Mouse (Mus musculus) right cerebral cortex, adult 18-20 months (tissue): ENCODE data around the gene Scn1b.

Experiments used
- DNase-seq: peaks from one replicate; pipeline ENCODE4 v3.0.0; 2022; ENCODE audit warnings: mixed read lengths

The Scn1b gene

GRCm38 (mm10) chr7:31126851-31127724 lies at the start of gene Scn1b:
Gene Scn1b (minus strand): TSS chr7:31127003.
- peak; percentile 81 for DNase-seq

GRCm38 (mm10) chr7:31175096-31175495 lies 48.3 kb upstream of the Scn1b start:
- DNase-seq, result no peak

- no peak for DNase-seq
Observed at GRCm38 (mm10) chr7:31174466-31174865, 47.7 kb upstream of the Scn1b start.

- DNase-seq, result no peak
Observed at GRCm38 (mm10) chr7:31172238-31172637, 45.4 kb upstream of the Scn1b start.

GRCm38 (mm10) chr7:31170520-31170919 lies 43.7 kb upstream of the Scn1b start:
- no peak for DNase-seq

GRCm38 (mm10) chr7:31168412-31168811 lies 41.6 kb upstream of the Scn1b start:
- no peak for DNase-seq

- DNase-seq, result no peak
Observed at GRCm38 (mm10) chr7:31164748-31165147, 37.9 kb upstream of the Scn1b start.

- no peak for DNase-seq
Observed at GRCm38 (mm10) chr7:31163666-31164577, 37.1 kb upstream of the Scn1b start.

- DNase-seq, result no peak
Observed at GRCm38 (mm10) chr7:31162324-31162723, 35.5 kb upstream of the Scn1b start.

GRCm38 (mm10) chr7:31161831-31162230 lies 35.0 kb upstream of the Scn1b start:
- DNase-seq, result no peak

- DNase-seq, result no peak
Observed at GRCm38 (mm10) chr7:31161246-31161645, 34.4 kb upstream of the Scn1b start.

- no peak for DNase-seq
Observed at GRCm38 (mm10) chr7:31160763-31161162, 34.0 kb upstream of the Scn1b start.

- no peak for DNase-seq
Observed at GRCm38 (mm10) chr7:31156034-31156928, 29.5 kb upstream of the Scn1b start.

GRCm38 (mm10) chr7:31155296-31156033 lies 28.7 kb upstream of the Scn1b start, which contains the start of gene Gramd1a:
Gene Gramd1a (minus strand): TSS chr7:31155896.
- no peak for DNase-seq

- no peak for DNase-seq
Observed at GRCm38 (mm10) chr7:31153536-31154320, 26.9 kb upstream of the Scn1b start.

- DNase-seq, result peak; percentile 48
Observed at GRCm38 (mm10) chr7:31151301-31152241, 24.8 kb upstream of the Scn1b start.

GRCm38 (mm10) chr7:31150566-31151300 lies 23.9 kb upstream of the Scn1b start:
- DNase-seq, result peak; percentile 91

GRCm38 (mm10) chr7:31149751-31150565 lies 23.2 kb upstream of the Scn1b start:
- DNase-seq, result peak; percentile 49
